Mouse (Mus musculus): ENCODE data around the gene Vgll4.

- TF ChIP-seq CTCF (IDR thresholded peaks at IDR 0.05; ENCODE audit: low read depth, low read length) (no peak), POLR2A (IDR thresholded peaks at IDR 0.05; ENCODE audit: extremely low read depth, insufficient read depth, low read length) (no peak)
Observed at GRCm38 (mm10) chr6:114944456-114945438, 25.0 kb downstream of the Vgll4 start.

Data from liver, adult 2 months (tissue).